Mouse (Mus musculus) myocyte (in vitro differentiated cells): Measurements from ENCODE around the gene Zswim4. TPM values are rescaled to one million over a fixed set of nuclear protein-coding genes. Genes with fewer than 3 reads are reported as not detected.

Experiments used
- H3K27me3 ChIP-seq: one replicate; pipeline ENCODE4 v1.6.1; 2011; ENCODE audit not compliant: control insufficient read depth, insufficient read depth, insufficient read length
- H3K36me3 ChIP-seq: one replicate; pipeline ENCODE4 v1.6.1; 2011; ENCODE audit not compliant: control insufficient read depth, insufficient read depth
- H3K4me2 ChIP-seq: one replicate; pipeline ENCODE4 v1.6.1; 2011; ENCODE audit warnings: low read depth, control low read depth
- H3K4me3 ChIP-seq: one replicate; pipeline ENCODE4 v1.5.1; 2011; ENCODE audit warnings: mild to moderate bottlenecking, control low read depth, moderate library complexity
- H3K79me2 ChIP-seq: one replicate; pipeline ENCODE4 v1.6.1; 2011; ENCODE audit not compliant: control insufficient read depth, insufficient read depth
- H3ac ChIP-seq: one replicate; pipeline ENCODE4 v1.6.1; 2011; ENCODE audit not compliant: control insufficient read depth, insufficient read length
- CEBPB ChIP-seq: IDR thresholded peaks from 2 replicates; pipeline ENCODE4 v1.6.1; 2011; ENCODE audit warnings: mild to moderate bottlenecking, moderate library complexity; ENCODE audit not compliant: poor library complexity, insufficient read depth, severe bottlenecking
- E2F4 ChIP-seq: IDR thresholded peaks from one replicate; pipeline ENCODE4 v1.6.1; 2011; ENCODE audit warnings: mild to moderate bottlenecking, control low read depth, moderate library complexity; ENCODE audit not compliant: insufficient read depth
- MAX ChIP-seq: IDR thresholded peaks from one replicate; pipeline ENCODE4 v1.6.1; 2011; ENCODE audit warnings: low read depth, mild to moderate bottlenecking, control low read depth
- MYOD1 ChIP-seq, 3 experiments: IDR thresholded peaks; one replicate each; pipeline ENCODE4 v1.6.1; 2011; ENCODE audit warnings: control low read depth in 2 of 3, low read depth in 2 of 3, mild to moderate bottlenecking in 2 of 3, moderate library complexity in 1 of 3; ENCODE audit not compliant: insufficient read length in 2 of 3, control insufficient read depth in 1 of 3
- MYOG ChIP-seq, 3 experiments: IDR thresholded peaks; one replicate each; pipeline ENCODE4 v1.6.1; 2011; ENCODE audit warnings: control low read depth in 2 of 3, low read depth in 2 of 3, mild to moderate bottlenecking in 2 of 3; ENCODE audit not compliant: insufficient read length in 2 of 3, control insufficient read depth in 1 of 3, insufficient read depth in 1 of 3
- POLR2A ChIP-seq: IDR thresholded peaks from one replicate; pipeline ENCODE4 v1.6.1; 2011; ENCODE audit warnings: low read depth, mild to moderate bottlenecking, control low read depth, moderate library complexity; ENCODE audit not compliant: insufficient read length
- POLR2AphosphoS2 ChIP-seq: IDR thresholded peaks from one replicate; pipeline ENCODE4 v1.6.1; 2011; ENCODE audit warnings: low read depth, control low read depth; ENCODE audit not compliant: insufficient read length
- REST ChIP-seq: IDR thresholded peaks from one replicate; pipeline ENCODE4 v1.6.1; 2011; ENCODE audit warnings: mild to moderate bottlenecking, control low read depth, moderate library complexity; ENCODE audit not compliant: insufficient read depth, insufficient read length
- SRF ChIP-seq: IDR thresholded peaks from one replicate; pipeline ENCODE4 v1.6.1; 2011; ENCODE audit warnings: low read depth; ENCODE audit not compliant: control insufficient read depth, insufficient read length
- TCF12 ChIP-seq: IDR thresholded peaks from one replicate; pipeline ENCODE4 v1.6.1; 2011; ENCODE audit warnings: mild to moderate bottlenecking, control low read depth; ENCODE audit not compliant: poor library complexity, insufficient read depth, severe bottlenecking
- TCF3 ChIP-seq: IDR thresholded peaks from one replicate; pipeline ENCODE4 v1.6.1; 2011; ENCODE audit warnings: low read depth, control low read depth; ENCODE audit not compliant: insufficient read length
- USF1 ChIP-seq: IDR thresholded peaks from one replicate; pipeline ENCODE4 v1.6.1; 2011; ENCODE audit warnings: low read depth, mild to moderate bottlenecking, control low read depth, moderate library complexity
- polyA plus RNA-seq: library from polyadenylated mRNA; unstranded; fragments of >200 nt; fragmentation: generic; extraction: Trizol; gene quantifications from one replicate; pipeline ENCODE4 v1.2.1, GENCODE M21; 2012; ENCODE audit warnings: missing spikeins

Gene Zswim4
- polyA plus RNA-seq, 1 experiment: 12.7 TPM

DNA sequence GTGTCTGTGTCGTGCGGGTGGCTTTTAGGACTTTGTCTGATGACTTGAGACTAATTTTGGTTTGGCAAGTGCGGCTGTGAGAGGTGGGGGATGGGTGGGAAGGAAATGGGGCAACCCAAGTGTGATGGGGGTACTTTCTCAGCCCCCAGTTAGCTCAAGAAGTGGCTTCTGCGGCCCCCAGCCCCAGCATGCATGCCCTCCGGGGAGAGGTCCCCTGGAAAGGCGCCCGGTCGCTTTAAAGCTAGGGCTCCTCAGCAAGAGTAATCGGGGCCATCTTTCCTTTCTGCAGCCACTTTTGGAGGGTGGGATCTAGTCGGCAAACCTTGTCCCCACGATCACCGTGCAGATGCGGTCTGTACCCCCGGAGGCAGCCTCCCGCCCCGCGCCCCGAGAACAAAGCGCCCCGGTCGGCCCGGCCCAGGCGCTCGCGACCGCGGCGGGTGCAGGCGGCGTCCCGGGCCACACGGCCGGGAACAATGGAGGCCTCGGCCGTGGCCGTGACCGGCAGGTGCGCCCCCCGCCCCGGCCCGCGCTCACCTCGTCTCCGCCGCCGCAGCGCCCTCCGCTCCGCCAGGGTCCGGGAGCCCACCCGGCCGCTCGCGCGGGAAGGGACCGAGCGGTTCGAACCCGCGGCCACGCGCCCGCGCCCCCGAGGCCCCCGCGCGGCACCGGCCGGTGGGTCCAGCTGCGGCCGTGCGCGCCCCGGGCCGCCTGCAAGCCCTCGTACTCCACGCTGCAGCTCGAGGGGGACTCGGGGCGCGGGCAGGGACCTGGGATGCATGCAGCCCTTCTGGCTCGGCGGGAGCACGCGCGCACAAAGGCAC is 53.4 kb downstream of the Zswim4 start:
- no peaks in the 10 kb centered on the region for H3K27me3 ChIP-seq
- H3ac ChIP-seq: peak overlapping the region; percentile 69
- TF ChIP-seq USF1: no peak
- no peak for TF ChIP-seq POLR2AphosphoS2
- no peak for TF ChIP-seq E2F4
- no peak for TF ChIP-seq POLR2A
- no peak for TF ChIP-seq MAX
- TF ChIP-seq REST: no peak
- no peak for TF ChIP-seq TCF3
- TF ChIP-seq CEBPB: no peak
- TF ChIP-seq TCF12: no peak
- TF ChIP-seq MYOG (IDR thresholded peaks at IDR 0.05; ENCODE audit: control insufficient read depth in 1 of 3, insufficient read depth in 1 of 3, insufficient read length in 2 of 3, low read depth in 2 of 3): no peak
- no peak for TF ChIP-seq MYOD1 (IDR thresholded peaks at IDR 0.05; ENCODE audit: control insufficient read depth in 1 of 3, insufficient read length in 2 of 3, low read depth in 2 of 3)
- no peak for TF ChIP-seq SRF
- H3K36me3 ChIP-seq: no peaks in the 10 kb centered on the region
- peak overlapping the region; percentile 78 for H3K4me2 ChIP-seq
- H3K4me3 ChIP-seq: peak overlapping the region; percentile 28
- H3K79me2 ChIP-seq: no peaks in the 10 kb centered on the region

DNA sequence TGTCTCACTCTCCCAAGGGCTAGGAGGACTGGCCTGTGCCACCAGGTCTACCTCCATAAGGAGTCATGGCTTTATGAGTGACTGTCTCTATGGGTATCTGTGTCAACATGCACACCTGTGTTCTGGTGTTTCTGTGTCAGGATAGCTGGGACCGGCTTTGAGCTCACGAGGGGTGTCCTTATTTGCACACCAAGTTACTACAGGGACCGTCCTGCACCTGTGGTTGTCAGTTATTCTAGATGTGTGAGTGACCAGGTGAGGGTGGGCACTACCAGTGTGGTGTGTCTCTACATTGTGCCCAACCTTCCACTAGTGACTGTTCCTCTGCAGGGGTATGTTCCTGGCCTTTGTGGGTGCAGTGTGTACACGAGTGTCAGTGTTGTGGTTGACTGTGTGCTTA is 54.0 kb downstream of the Zswim4 start:
- Histone ChIP-seq H3K79me2 (no peaks in the 10 kb centered on the region), H3K36me3 (no peaks in the 10 kb centered on the region), H3ac (peak overlapping the region; percentile 69), H3K4me3 (peak overlapping the region; percentile 28), H3K4me2 (peak overlapping the region; percentile 67), H3K27me3 (no peaks in the 10 kb centered on the region)
- TF ChIP-seq SRF (no peak), POLR2A (no peak), MYOD1 (IDR thresholded peaks at IDR 0.05; ENCODE audit: control insufficient read depth in 1 of 3, insufficient read length in 2 of 3, low read depth in 2 of 3) (peak in 2 of 3 experiments; percentile 59 to 67), POLR2AphosphoS2 (no peak), CEBPB (no peak), TCF12 (no peak), USF1 (no peak)

DNA sequence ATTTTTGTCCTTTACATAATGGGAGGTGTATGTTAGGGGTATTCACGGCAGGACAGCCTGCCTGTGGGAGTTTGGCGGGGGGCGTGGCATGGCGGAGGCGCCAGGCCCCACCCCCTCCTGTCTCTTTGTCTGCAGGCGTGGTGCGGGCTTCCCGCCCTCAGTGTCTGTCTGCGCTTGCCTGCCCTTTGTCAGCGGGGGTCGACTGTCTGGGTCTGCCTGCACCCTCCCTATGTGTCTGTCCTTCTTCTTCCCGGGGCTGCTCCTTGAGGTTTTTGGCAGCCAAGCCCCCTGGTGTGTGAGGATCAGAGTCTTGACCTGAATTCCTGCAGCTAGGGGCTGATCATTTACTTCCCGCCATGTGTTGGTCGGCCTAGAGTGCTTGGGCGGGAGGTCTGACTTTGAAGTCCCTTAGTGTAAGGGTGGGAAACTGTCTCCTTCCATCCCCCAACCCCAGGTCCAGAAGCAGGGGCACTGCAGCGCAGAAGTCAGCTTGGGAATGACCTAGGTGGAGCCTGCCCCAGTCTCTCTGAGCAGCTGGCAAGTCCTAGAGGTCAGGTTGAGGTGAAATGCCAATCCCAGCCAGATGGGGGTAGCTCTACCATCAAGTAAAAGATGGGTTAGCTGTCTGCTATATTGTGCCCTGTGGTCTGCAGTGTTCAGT is 56.2 kb downstream of the Zswim4 start:
- TF ChIP-seq POLR2A (no peak), MYOG (IDR thresholded peaks at IDR 0.05; ENCODE audit: control insufficient read depth in 1 of 3, insufficient read depth in 1 of 3, insufficient read length in 2 of 3, low read depth in 2 of 3) (no peak), MYOD1 (IDR thresholded peaks at IDR 0.05; ENCODE audit: control insufficient read depth in 1 of 3, insufficient read length in 2 of 3, low read depth in 2 of 3) (no peak), TCF3 (no peak), SRF (no peak), USF1 (no peak), POLR2AphosphoS2 (no peak), REST (no peak), E2F4 (no peak), CEBPB (no peak), MAX (no peak), TCF12 (no peak)

DNA sequence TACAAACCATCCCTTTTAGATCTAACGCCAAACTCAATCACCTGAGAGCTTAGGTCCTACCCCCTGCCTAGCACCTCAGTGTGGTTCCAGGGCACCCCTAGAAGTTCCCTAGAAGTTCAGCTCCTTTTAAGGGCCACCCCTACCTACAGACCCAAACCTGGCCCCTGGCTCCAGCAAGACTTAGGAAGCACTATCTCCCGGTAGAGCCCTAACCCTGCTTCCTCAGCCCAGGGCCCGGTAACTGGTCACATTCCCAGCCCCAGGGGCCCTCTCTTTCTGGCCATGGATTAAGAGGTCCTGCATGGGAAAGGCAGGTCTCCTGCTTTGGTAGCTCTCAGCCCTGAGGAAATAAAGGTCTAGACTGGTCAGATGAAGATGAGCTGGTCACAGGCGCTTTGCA is 56.9 kb downstream of the Zswim4 start:
- TF ChIP-seq MYOD1 (IDR thresholded peaks at IDR 0.05; ENCODE audit: control insufficient read depth in 1 of 3, insufficient read length in 2 of 3, low read depth in 2 of 3) (no peak), TCF3 (no peak), E2F4 (no peak), MYOG (IDR thresholded peaks at IDR 0.05; ENCODE audit: control insufficient read depth in 1 of 3, insufficient read depth in 1 of 3, insufficient read length in 2 of 3, low read depth in 2 of 3) (no peak), POLR2A (no peak), CEBPB (no peak), MAX (no peak), USF1 (no peak), TCF12 (no peak), SRF (no peak), POLR2AphosphoS2 (no peak), REST (no peak)
- no peaks in the 10 kb centered on the region for H3K27me3 ChIP-seq
- H3K79me2 ChIP-seq: no peaks in the 10 kb centered on the region
- H3ac ChIP-seq: no peak overlapping the region
- H3K36me3 ChIP-seq: no peaks in the 10 kb centered on the region
- no peak overlapping the region for H3K4me3 ChIP-seq
- H3K4me2 ChIP-seq: no peak overlapping the region

More for the DNA sequence above, 56.2 kb downstream of the Zswim4 start:
- Histone ChIP-seq H3K4me2 (no peak overlapping the region), H3K79me2 (no peaks in the 10 kb centered on the region), H3K4me3 (no peak overlapping the region), H3K27me3 (no peaks in the 10 kb centered on the region), H3K36me3 (no peaks in the 10 kb centered on the region), H3ac (no peak overlapping the region)
